Mouse (Mus musculus): ENCODE measurements at regions not wholly inside any gene's neighbourhood (a gene's known extent, or its start where the extent isn't known, plus 50 kb on each side); places are given as distances from the start of the nearest gene placed in this dataset.
"Not testable (repeated sequence)": the region's sequence is repeated elsewhere in the genome, so short reads cannot be mapped to it uniquely, and the experiment has no call there.

GRCm38 (mm10) chr7:63995255-63995980, 56.7 kb upstream of the Klf13 start:
- ATAC-seq, result no peak

DNA sequence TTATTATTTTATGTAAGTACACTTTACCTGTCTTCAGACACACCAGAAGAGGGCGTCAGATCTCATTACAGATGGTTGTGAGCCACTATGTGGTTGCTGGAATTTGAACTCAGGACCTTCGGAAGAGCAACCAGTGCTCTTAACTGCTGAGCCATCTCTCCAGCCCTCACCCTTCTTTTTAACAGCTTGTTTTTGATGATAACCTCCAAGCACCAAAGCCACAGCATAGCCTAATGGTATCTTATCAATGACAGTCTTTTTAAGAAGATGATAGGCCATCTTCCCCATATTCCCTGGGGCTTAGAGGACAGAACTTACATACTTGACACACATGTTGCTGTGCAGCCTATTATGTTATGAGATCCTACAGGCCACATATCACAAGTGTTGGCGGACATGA, 56.1 kb upstream of the Klf13 start:
- ATAC-seq, result not testable (repeated sequence)

DNA sequence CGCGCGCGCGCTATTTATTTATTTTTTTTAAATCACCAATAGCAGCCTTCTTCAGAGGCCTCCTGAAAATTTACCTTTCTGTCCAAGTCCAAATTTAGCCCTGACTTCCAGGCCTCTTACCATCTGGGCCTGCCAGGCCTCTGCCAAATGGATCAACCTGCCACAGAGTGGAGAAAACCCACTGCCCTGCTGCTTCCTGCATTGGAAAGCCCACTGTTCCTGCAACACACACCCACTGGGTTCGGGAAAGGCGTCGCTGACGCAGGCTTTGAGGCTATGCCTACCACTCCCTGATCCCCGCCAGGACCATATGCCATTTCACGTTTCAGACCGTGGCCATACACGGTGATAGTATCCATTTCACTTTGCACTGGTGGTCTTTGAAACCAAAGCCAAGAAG, 53.4 kb upstream of the Klf13 start:
- ATAC-seq, result no peak

DNA sequence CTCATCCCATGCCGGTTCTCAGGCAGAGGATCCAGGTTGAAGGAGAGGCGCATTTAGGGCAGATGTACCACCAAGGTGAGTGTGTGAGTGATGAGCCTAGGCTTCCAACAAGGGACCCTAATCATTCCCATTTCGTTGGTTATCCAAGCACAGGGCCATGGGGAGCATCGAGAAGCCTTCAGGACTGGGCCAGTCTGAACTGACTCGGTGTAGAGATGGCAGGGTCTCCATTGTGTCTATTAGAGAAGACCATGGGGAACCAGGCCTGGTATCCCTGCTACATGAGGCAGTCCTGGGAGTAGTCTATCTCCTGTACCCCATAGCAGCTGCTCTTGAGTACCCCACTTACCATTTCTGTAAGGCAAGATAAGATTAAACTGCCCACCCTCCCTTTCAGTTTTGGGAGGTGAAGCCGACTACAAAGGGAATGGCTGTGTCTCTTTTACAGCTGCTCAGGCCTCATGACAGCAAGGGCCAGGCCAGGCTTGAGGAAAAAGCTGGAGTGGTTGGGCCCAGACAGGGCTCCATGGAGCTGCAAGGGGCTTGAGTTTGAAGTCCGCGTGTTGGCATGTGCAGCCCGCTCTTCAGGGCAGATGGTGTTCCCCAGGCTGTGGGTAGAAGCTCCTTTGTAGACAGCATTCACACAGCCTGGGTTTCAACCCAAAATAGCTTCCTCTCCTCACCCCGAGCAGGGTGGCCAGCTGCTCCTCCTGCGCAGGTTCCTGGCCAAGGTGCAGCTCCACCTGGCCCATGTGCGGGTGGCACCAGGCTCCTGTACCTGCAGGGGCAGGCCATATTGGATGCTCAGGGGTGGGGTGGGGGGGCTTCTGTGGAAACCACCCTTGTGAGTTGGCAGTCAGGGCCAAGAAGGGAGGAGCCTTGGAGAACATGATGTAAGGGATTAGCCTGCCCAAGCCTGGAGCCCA, 52.6 kb upstream of the Klf13 start:
- no peak for ATAC-seq

GRCm38 (mm10) chr7:63990312-63991028, 51.8 kb upstream of the Klf13 start:
- ATAC-seq, result no peak

GRCm38 (mm10) chr7:63989736-63990135, 51.0 kb upstream of the Klf13 start:
- ATAC-seq, result no peak
